Mouse (Mus musculus) lung, postnatal 36 days (tissue): ENCODE results near the gene Klhl5.

Experiments used
- DNase-seq: peaks from one replicate; pipeline ENCODE4 v3.0.0; 2022; ENCODE audit warnings: mixed read lengths

The Klhl5 gene

DNA sequence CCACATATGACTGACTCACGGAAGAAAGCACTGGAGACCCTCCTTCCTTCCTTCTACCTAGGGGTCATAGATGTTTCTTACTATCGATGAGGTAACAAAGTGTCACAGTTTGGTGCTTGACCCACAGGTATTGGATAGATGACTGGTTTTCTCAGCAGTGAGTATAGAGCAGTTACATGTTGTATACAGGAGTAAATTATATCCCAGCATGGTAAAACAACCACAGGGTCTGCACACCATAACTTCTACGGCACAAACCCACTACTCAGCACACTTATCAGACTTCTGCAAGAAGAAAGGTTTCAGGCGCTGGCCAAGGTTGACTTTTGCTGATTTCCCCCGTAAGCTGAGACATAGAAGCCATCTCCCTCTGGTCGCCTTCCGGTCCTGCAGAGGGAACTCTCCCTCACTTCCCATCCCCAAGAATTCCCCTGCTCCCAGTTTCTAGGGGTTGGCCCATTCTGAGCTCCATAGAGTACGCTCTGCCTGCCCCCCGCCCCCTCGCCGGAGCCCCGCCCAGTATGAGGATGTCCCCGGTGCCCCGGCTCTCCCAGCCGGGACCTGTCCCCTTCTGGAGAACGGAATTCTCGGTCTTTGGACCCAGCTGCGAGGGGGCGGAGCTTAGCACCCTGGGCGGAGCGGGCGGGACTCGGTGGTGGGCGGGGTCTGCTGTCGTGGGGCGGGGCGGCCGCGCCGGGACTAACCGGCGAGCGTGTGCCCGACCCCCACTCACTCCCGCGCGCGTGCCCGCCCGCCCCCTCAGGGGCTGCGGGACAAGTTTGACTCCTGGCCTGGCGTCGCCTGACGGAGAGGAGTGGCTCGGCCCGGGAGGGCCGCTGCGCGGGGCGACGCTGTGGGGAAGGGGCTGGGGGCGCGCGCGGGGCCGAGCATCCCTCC, at the start of gene Klhl5:
Gene Klhl5 (plus strand): TSS at position 664 of the 897 bp plus-strand sequence.
- DNase-seq = peak; percentile 89

DNA sequence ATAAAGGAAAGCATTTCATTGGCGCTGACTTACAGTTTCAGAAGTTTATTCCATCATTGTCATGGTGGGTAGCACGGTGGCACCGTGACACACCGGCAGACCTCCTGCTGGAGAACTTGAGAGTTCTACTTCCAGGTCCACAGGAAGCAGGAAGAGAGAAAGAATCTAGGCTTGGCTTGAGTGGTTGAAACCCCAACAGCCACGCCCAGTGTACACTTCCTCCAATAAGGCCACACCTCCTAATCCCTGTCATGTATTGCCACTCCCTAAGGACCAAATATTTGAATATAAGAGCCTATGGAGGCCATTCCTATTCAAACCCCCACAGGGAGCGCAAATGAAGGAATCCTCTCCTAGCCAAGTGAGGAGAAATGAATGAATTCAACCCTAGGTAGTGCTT, 49.7 kb upstream of the Klhl5 start:
- DNase-seq = no peak

DNA sequence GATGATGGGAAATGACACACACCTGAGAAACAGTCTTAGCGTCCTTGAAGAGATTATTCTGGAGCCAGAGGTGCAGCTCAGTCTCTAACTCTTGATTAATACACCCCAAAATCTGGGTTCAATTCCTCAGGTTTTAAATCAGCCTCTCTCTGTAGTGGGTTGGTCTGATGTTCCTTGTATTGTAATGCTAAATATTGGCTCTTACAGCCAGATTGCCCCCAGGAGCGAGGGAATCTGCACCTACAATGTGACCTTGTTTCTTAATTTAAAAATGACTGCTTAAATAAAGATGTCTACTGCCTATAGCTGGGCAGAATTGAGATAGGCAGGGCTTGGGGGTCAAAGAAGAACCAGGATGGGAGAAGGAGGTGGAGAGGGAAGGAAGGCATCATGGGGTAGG, 47.5 kb upstream of the Klhl5 start:
- no peak for DNase-seq

DNA sequence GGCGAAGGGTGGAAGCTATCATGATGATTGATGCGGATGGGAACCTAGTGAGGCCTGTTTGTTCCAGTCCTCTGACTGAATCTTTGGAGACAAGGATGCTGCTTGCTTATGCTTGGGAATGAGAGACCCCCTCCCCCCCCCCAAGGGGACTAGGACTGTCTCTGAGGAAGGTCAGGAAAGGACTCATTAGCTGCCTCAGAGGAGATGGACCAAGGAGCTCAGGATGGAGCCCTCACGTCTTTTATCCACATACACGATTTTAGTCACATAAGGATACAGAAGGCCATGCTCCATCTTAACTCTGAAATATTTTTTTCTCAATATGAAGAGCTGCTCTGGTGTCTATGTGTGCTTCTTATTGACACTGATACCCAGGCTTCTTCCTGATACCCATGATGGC, 45.1 kb upstream of the Klhl5 start:
- DNase-seq = no peak

DNA sequence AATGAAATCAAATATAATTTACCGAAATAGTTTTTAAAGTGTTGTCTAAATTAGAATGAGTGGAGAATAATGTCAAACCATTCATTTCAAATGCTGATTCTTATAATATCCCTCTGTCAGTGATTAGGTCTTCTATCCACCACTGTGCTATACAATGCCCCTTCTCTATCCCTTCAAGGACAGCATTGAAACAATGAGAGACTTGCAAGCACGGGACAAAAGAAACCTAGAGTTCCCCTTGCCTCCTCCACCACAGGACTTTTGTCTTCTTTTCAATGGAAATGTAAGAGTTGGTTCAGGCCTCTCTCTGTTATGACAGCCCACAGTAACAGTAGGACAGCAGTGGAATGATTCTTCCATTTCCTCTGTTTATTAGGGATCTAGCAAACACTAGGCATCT, 44.1 kb upstream of the Klhl5 start:
- no peak for DNase-seq

DNA sequence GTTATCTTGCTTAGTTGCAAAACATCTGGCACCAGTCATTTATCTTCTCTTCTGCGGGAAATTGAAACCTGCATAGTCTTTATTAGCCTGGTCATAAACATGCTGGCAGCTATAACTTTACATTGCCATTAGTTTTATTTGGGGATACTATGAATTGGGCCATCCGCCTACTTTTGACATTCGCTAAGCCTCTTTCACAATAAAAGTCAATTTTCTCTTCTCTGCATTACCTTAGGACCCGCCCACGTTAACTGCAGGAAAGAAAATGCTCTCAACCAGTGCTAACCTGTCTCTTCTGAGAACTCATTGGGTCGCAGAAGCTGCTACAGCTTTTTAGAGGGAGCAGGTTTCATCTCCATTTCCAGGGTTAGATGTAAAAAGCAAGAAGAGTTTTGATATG, 39.2 kb upstream of the Klhl5 start:
- no peak for DNase-seq

DNA sequence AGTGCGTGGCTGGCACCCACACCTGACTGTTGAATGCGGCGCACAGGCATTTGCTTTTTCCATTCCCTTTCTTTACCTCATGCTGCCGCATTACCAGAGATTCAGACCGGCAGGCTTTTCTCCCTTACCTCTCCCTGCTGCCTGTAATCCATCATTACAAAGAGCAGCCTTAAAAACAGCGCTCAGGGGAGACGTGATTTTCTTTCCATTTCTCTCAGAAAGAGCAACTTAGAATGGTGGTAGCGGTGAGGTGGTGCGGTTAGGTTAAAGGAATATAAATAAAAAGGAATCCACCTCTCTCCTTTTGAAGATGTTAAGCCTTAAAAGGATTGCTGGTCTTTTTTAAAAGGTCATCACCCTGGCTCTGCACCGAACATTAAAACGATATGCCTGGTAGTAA, 37.5 kb upstream of the Klhl5 start:
- no peak for DNase-seq

DNA sequence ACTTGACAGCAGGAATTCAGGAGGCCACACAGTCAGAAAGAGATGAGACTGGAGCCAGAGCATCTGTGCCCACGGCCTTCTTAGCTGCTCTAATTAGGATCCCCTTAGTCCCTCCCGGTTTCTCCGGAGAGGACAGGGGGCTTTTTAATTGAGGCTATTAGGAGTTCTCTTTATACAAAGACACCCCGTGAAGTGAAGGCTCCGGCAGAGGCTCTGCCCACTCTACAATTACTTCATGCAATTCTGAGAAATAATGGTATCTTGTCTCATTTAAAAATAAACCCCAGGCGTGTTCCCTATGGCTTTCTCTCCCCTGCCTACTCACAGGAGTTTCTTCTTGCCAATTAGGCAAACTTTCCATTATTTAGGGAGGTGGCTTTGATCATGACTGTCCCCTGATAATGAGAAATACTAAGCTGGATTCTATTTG, 35.6 kb upstream of the Klhl5 start:
- DNase-seq = no peak

DNA sequence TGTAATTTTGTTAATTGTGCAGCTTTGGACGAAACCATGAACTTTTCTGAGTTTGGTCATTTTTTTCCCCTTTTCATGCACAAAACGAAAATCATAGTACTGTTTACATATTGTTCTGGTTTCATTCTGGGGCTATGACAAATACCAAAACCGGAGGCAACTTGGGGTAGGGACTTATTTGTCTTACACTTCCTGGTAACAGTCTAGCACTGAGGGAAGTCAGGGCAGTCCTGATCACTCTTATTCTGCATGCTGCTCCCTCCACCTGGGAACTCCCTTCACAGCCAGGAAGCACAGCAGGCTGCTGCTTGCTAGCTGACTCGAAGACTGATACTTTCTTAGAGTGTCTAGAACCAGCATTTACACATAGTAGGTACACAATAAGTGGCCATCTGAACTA, 34.1 kb upstream of the Klhl5 start:
- no peak for DNase-seq

DNA sequence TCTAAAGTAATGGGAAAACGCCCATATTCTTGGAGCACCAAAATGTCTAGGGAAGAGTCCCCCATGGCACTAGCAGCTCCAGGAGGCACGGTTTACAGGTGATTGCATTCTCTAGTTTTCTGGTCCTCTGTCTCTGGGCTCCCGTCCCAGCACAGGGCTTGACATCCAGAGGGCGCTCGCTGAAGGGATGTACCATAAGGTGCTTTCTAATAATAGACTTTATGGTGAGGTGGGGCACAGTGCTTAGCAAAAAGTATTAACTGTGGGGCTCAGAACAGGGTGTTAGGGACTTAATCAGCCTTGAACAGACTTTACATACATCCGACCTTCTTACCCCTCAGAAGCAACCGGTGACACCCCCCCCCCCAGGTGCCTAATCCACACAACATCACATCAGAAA, 32.6 kb upstream of the Klhl5 start:
- peak; percentile 41 for DNase-seq

DNA sequence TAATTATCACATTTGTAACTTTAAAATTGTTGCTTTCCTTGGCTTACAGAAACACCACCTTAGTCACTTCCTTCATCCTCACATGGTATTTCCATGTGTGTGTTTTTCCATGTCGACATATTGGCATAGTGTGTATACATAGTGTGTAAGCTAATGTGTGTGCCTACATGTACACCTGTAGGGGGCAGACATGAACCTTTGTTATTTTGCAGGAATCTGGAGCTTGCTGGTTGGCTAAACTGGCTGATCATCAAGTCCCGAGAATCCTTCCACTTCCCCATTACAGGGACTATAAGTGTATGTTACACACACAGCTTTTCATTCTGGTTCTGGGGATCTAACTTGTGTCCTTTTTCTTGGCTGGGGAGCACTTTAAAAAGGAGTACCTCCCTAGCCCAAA, 31.3 kb upstream of the Klhl5 start:
- DNase-seq = peak; percentile 49

DNA sequence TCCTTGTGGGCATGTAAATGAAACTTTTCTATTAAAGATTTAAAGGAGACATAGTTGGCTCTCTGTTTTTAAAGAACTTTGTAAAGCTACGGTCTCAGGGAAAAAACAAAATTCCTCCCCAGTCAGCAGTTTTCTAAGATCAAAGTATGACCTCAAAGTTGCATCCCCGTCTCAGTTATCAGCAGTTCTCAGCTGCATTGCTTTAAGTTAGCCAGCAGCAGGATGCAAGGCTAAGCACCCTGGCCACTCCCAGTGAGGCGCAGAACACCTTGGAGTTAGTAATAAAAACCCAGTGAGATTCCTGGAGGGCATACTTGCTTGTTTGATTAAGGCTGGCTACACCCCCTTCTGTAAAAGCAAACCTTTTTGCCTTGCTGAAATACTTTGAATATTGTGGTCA, 30.6 kb upstream of the Klhl5 start:
- DNase-seq = no peak

DNA sequence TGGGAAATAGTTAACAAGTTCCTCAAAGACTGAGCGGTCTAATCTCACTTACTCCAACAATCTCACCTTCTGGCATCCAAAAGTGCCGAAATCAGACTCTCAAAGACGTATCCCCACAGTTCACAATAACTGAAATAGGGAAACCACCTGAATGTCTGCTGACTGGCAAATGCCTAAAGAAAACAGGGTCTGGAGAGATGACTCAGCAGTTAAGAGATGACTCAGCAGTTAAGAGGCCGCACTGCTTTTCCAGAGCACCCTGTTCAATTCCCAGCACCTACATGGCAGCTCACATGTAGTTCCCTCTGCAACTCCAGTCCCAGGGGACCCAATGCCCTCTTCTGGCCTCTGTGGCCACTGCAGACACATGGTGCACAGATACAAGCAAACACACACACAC, 29.3 kb upstream of the Klhl5 start:
- DNase-seq = no peak

DNA sequence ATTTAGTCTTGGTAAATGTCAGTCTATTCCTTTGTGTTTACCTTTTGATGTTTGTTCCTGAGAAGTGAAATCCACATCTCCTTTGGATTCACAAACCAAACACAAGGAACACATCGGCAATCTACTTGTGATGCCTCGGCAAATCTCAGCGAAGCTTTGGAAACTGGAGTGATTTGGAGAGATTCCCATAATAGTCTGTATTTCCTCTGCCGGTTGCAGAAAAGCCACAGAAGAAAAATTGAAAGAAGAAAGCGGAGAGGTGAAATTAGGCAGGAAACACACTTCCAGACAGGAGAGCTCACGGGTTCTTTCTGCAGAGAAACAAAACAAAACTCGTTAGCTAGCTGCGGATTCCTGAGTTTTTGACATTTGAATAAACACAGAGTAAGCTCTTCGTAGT, 27.5 kb upstream of the Klhl5 start:
- peak; percentile 51 for DNase-seq

DNA sequence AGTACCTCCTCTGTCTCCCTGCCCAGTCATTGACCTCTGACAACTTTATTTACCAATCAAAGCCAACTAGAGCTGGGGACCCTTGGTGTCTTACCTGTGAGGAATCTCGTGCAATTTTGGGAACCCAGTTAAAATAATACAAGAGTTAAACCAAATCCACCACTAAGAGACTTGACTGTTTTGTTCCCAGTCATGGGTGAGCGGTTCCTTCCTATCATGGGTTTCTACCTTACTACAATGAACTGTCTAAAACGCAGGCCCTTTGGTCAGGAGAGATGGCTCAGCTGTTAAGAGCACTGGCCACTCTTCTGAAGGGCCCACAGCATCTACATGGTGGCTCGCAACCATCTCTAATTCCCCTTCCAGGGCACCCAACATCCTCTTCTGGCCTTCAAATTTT, 25.5 kb upstream of the Klhl5 start:
- no peak for DNase-seq

DNA sequence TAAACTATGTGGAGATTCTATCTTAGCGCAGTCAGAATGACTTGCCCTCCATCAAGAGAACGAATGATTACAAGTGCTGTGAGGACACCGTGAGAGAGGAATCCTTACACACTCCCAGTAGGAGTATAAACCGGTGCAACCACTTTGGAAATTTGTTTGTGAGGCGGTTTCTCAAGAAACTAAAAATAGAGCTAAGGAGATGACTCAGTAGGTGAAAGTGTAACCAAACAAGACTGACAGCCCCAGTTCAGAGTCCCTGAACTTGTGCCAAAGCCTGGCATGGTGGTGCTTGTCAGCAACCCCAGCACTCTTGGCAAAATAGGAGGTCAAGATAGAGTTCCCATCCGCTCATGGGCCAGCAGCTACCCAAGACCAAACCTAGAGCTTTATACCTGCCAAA, 20.8 kb upstream of the Klhl5 start:
- DNase-seq = peak; percentile 86

DNA sequence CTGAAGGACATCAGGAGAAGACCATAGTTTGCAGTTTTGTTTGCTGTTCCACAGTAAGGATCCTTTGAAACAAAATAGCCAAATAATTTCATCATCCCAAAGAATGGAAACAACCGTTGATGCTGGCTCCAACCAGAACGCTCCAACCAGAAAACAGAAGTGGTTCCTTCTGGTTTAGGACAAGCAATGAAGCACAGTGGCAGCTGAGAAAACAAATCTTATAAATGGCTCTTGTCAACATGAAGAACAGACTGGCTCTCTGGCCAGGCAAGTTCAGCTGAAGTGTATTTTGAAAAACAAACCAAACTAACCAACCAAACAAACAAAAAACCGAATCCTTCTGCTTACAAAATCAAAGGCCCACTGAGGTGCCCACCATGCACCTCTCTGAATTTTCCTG, 17.6 kb upstream of the Klhl5 start:
- no peak for DNase-seq

DNA sequence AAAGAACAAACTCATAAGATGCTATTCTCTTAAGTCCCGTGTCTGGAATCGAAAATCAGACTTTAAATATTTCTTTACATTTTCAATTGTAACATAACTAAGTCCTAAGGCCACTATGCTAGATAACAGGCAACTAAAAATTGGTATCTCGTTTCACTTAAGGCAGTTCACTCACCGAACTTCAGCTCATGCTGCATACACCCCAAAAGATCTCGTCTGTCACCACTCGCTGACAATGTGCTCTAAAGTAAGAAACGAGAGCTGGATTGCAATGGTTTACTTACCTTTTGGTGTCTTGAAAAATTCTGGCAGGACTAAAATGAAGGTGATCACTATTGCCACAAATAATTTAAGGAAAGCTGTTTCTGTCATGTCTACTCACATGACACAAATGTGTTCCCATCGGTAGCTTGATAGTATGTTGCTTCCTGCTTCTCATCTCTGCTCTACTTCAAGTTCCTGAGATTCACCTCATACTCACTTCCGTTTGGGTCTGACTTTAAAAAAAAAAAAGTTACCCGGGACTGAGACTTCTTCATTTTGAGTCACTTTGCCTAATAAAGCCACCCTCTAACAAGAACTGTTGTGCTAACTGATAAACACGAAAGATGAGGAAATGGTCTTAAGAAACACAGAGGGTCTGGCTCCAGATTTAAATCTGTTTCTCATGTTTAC, 16.0 kb upstream of the Klhl5 start:
- DNase-seq = peak; percentile 34

DNA sequence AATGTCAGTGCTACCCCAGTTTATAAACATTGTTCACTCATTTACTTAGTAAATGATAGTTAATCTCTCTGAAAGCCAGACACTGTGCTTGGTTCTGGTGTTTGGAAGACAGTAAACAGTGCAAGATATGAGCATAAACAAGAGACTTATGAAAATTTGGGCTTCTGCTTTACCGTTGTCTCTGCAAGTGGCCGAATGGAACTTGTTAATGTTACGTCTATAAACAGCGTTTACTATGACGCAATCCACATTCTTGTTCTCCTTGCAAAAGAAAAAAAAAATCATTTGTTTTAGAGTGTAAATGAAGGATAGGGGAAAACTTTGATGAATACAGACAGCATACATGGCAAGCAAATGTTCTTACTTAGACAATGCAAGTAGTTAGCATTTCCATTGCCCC, 15.4 kb upstream of the Klhl5 start, which contains the start of gene Tmem156:
Gene Tmem156 (minus strand): TSS at position 212 of the 400 bp plus-strand sequence.
- peak; percentile 38 for DNase-seq

DNA sequence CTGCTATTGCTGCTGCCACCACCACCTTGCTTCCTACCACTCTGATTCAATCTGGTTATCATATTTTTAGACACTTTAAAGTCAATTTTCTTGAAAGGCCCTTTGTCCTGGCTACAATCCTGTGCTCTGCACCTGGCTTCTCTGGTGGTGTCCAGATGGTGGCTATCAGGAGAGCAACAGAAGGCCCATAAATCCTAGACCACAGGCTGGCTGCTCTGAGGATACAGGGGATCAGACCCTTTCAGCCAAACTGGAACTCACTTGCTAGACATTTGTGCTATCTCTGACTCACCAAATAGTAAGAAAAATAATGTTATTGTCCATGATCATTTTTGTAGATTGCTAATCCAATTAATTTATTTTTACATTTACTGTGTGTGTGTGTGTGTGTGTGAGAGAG, 13.6 kb upstream of the Klhl5 start:
- no peak for DNase-seq

DNA sequence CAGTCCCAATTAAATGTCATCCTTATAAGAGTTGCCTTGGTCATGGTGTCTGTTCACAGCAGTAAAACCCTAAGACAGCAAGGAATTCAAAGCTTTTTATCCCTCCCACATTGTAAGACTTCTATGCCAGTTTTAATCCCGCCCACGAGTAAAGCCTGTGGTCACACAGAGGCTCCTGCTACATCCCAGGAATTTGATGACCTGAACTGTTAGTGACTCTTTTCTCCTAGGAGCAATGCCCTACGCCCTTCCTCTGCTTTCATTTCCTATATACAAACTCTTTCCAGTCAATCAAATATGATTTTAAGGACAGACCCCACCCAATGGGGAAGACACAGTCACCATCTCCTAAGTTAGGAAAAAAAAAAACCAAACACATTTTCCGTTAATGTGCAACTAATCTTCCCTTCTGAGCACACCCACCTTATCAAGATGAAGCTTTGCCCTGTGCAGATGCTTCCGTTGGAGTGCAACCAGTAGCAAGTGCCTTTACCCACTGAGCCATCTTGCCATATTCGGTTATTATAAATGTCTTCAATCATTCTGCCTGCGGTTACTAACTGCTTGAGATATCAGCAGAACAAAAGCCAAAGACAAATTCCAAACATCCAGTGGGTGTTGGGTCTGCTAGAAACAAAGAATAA, 12.3 kb upstream of the Klhl5 start:
- peak; percentile 78 for DNase-seq

DNA sequence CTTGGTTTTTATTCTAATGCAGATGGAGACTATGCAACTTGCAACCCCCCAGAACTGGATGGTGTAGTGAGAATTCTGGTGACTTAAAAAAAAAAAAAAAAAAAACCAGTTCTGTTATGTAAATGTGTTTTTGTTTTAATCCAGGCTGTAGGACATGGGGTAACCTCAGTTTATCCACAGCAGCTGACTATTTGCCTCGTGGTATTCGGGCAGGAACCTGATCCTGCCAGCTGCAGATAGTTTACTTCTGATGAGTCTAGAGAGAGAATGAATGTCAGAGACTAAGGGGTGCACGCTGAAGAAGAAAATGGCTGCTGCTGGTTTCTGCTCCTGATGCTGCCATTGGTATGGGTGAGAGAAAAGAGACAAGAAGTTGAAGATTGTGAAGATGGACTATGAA, 11.3 kb upstream of the Klhl5 start:
- no peak for DNase-seq

DNA sequence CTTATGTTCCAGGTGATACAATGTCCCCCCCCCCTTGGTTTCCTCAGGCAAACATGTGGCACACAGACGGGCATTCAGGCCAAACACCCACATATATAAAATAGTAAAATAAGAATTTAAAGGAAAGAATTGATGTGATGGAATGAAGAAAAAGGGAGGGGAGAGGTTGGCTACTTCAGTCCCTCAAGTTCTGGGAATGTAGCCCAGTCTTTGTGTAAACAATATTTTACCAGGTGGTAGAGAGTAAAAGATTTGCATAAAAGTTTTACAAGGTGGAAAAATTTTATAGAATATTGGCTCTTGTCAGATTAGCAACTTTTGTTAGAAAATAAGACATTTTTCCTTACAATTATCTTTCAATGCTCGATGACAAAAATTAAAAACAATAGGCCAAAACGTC, 10.5 kb upstream of the Klhl5 start:
- no peak for DNase-seq

DNA sequence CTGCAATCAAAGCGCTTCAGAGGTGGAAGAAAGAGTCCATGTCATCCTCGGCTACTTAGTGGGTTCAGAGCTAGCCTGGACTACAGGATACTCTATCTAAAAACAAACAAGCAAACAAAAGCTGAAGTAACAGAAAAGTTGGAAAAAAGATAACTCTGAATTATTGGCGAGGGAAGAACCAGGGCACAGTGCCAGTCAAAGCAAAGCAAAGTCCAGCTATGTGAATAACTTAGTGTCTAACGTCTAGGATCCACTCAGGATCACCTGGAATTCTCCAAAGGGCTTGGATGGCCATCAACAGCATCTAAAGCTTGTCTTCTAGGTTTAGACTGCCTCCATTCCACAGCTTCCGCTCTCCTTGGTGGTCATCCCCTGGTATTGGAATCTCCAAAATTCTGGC, 9.9 kb upstream of the Klhl5 start:
- no peak for DNase-seq
